29 mouse cellular contexts compared by ENCODE assay signal in the genomic region with DNA sequence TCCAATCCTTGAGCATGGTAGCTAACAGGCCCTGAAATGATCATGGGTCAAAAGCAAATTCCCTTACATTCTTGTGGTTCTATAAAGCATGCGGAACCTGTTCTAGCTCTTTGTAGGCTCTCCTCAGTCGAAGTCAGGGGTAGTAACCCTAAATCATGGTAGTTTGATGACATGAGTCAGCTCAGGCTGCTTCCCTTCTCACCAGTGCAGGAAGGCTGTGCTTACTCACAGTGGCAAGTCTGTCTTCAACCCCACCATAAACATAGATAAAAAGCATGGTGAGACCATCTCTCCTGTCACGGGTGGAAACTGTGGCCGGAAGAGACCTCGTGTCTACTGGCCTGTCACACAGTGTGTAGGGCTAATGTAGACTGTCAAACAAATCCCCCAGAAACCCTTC.
DNase-seq lines count a peak whose midpoint lies in the region; ATAC-seq lines count a peak whose summit lies in the region.
"Had no signal": no experiment of that assay in that cellular context is flagged by ENCODE, and none has a peak within 500 bp of the region (broad histone marks: within the 10 kb centered on the region; RNA-seq: fewer than 3 reads in every experiment).

No protein-coding gene starts in this region.

- no peak overlapping the region for H3K9ac ChIP-seq in forebrain, embryonic 16.5 days (replicated peaks; ENCODE audit: low read depth, low read length)
- H3K9ac ChIP-seq in lung, embryonic 16.5 days (ENCODE audit: low read length) = no peak overlapping the region
- H3K9ac ChIP-seq: embryonic facial prominence, embryonic 13.5 days; heart, embryonic 12.5 days; heart, embryonic 15.5 days; hindbrain, embryonic 14.5 days had no signal

- peaks cover 24% of the 10 kb centered on the region for H3K4me1 ChIP-seq in forebrain, embryonic 10.5 days
- no peaks in the 10 kb centered on the region for H3K4me1 ChIP-seq in forebrain, embryonic 16.5 days (replicated peaks; ENCODE audit: control insufficient read depth, insufficient read depth, low read length)
- peaks cover 7% of the 10 kb centered on the region for H3K4me1 ChIP-seq in lung, embryonic 16.5 days (replicated peaks; ENCODE audit: control insufficient read depth, insufficient read depth, low read length)

- DNase-seq in forebrain, embryonic 10.5 days (ENCODE audit: extremely low spot score, low spot score) = no peak
- DNase-seq in lung, postnatal 36 days = no peak
- DNase-seq: adrenal gland, postnatal 10 days; adrenal gland, postnatal 36 days; B cell, adult 2 months; cerebellum, adult 2 months; cerebellum, adult 9-11 months; cerebellum, postnatal 25 days; gastrocnemius, postnatal 25 days; heart, adult 18-20 months; heart, postnatal 10 days; heart, postnatal 36 days had no signal

- peaks cover 3% of the 10 kb centered on the region; the same call in 1 of the 2 replicates for H3K9me3 ChIP-seq in forebrain, embryonic 10.5 days
- H3K9me3 ChIP-seq in forebrain, embryonic 16.5 days (ENCODE audit: control insufficient read depth, low read length) = no peaks in the 10 kb centered on the region
- 0 out of 2 replicates have a peak, but pooled peaks cover 2% of the 10 kb centered on the region for H3K9me3 ChIP-seq in lung, embryonic 16.5 days (ENCODE audit: control insufficient read depth, low read length)
- H3K9me3 ChIP-seq: embryonic facial prominence, embryonic 10.5 days; embryonic facial prominence, embryonic 13.5 days had no signal

- H3K36me3 ChIP-seq in forebrain, embryonic 10.5 days (replicated peaks) = no peaks in the 10 kb centered on the region
- no peaks in the 10 kb centered on the region for H3K36me3 ChIP-seq in forebrain, embryonic 16.5 days (ENCODE audit: control insufficient read depth, insufficient read depth)
- no peaks in the 10 kb centered on the region for H3K36me3 ChIP-seq in lung, embryonic 16.5 days (ENCODE audit: control insufficient read depth, insufficient read depth, low read length)
- H3K36me3 ChIP-seq: embryonic facial prominence, embryonic 10.5 days; embryonic facial prominence, embryonic 13.5 days; G1E; heart, embryonic 12.5 days; heart, embryonic 15.5 days had no signal

- no peaks in the 10 kb centered on the region for H3K27me3 ChIP-seq in forebrain, embryonic 10.5 days (ENCODE audit: poor library complexity, severe bottlenecking)
- H3K27me3 ChIP-seq in forebrain, embryonic 16.5 days (replicated peaks; ENCODE audit: control insufficient read depth, insufficient read depth, low read length) = no peaks in the 10 kb centered on the region
- H3K27me3 ChIP-seq in lung, embryonic 16.5 days (ENCODE audit: control insufficient read depth, insufficient read depth, low read depth, low read length) = no peaks in the 10 kb centered on the region
- H3K27me3 ChIP-seq: CH12.LX; embryonic facial prominence, embryonic 13.5 days; heart, embryonic 12.5 days; heart, embryonic 15.5 days; Patski had no signal

- H3K27ac ChIP-seq in forebrain, embryonic 10.5 days = peak overlapping the region; percentile 26; the same call in 1 of the 2 replicates
- no peak overlapping the region for H3K27ac ChIP-seq in forebrain, embryonic 16.5 days (ENCODE audit: low read length)
- peak overlapping the region; percentile 53 for H3K27ac ChIP-seq in lung, embryonic 16.5 days (ENCODE audit: low read length)
- H3K27ac ChIP-seq: embryonic facial prominence, embryonic 10.5 days; embryonic facial prominence, embryonic 13.5 days; heart, embryonic 15.5 days; hindbrain, embryonic 14.5 days; hindbrain, postnatal 0 days had no signal

- no peak for ATAC-seq in forebrain, embryonic 16.5 days
- ATAC-seq in lung, embryonic 16.5 days (ENCODE audit: low read depth) = no peak
- ATAC-seq in megakaryocyte progenitor cell, adult 5-6 weeks (replicated peaks; ENCODE audit: poor library complexity) = peak; percentile 50
- ATAC-seq in megakaryocyte, adult 5-6 weeks (ENCODE audit: poor library complexity, severe bottlenecking) = no peak
- ATAC-seq in inflammation-experienced regulatory T-cells, adult 6 months = no peak
- ATAC-seq in erythroid progenitor cell, adult 5-6 weeks (replicated peaks; ENCODE audit: low FRiP score, poor library complexity, severe bottlenecking) = no peak
- ATAC-seq: forebrain, embryonic 14.5 days; hindbrain, postnatal 0 days; Patski had no signal

- no peak overlapping the region for H3K4me2 ChIP-seq in forebrain, embryonic 16.5 days (ENCODE audit: low read length)
- H3K4me2 ChIP-seq in lung, embryonic 16.5 days (ENCODE audit: low read depth, low read length) = no peak overlapping the region
- H3K4me2 ChIP-seq: embryonic facial prominence, embryonic 13.5 days; heart, embryonic 12.5 days; heart, embryonic 15.5 days; hindbrain, embryonic 14.5 days had no signal

- no peak overlapping the region for H3K4me3 ChIP-seq in forebrain, embryonic 10.5 days
- H3K4me3 ChIP-seq in forebrain, embryonic 16.5 days (replicated peaks; ENCODE audit: low read length) = no peak overlapping the region
- no peak overlapping the region for H3K4me3 ChIP-seq in lung, embryonic 16.5 days (ENCODE audit: low read length)
- H3K4me3 ChIP-seq: embryonic facial prominence, embryonic 10.5 days; embryonic facial prominence, embryonic 13.5 days; erythroblast, embryonic 14.5 days; heart, embryonic 12.5 days; heart, embryonic 15.5 days had no signal

- WGBS in forebrain, embryonic 10.5 days = 74% methylated on average over 5 of the region's 5 CpGs
- WGBS in forebrain, embryonic 16.5 days = 74% methylated on average over 5 of the region's 5 CpGs
- 41% methylated on average over 5 of the region's 5 CpGs for WGBS in lung, embryonic 16.5 days
